Mouse (Mus musculus) heart, embryonic 13.5 days (tissue): Measurements from ENCODE around the gene Fam81a. TPM values are rescaled to one million over a fixed set of nuclear protein-coding genes. Genes with fewer than 3 reads are reported as not detected.

Source experiments
- ATAC-seq: fragments of 200-750 bp; cut with Nextera tagmentation; 2 replicates; pipeline ENCODE4 v1.8.0; 2017; ENCODE audit warnings: moderate TSS enrichment; ENCODE audit not compliant: insufficient number of reproducible peaks, low FRiP score, low TSS enrichment; ENCODE audit errors: extremely low read depth
- H3K27ac ChIP-seq: fragments of 300-500 bp; sonication (generic); replicated peaks from 2 replicates; pipeline ENCODE4 v1.5.1; 2015; ENCODE audit warnings: moderate library complexity, mild to moderate bottlenecking, inconsistent platforms
- H3K27me3 ChIP-seq: fragments of 300-500 bp; sonication (generic); replicated peaks from 2 replicates; pipeline ENCODE4 v1.6.1; 2015; ENCODE audit warnings: mild to moderate bottlenecking, inconsistent platforms
- H3K36me3 ChIP-seq: fragments of 300-500 bp; sonication (generic); 2 replicates; pipeline ENCODE4 v1.6.1; 2015; ENCODE audit warnings: mild to moderate bottlenecking, inconsistent platforms
- H3K4me1 ChIP-seq: fragments of 300-500 bp; sonication (generic); 2 replicates; pipeline ENCODE4 v1.6.1; 2015; ENCODE audit warnings: inconsistent platforms
- H3K4me2 ChIP-seq: fragments of 300-500 bp; sonication (generic); 2 replicates; pipeline ENCODE4 v1.6.1; 2015; ENCODE audit warnings: inconsistent platforms, mild to moderate bottlenecking, moderate library complexity
- H3K4me3 ChIP-seq: fragments of 300-500 bp; sonication (generic); 2 replicates; pipeline ENCODE4 v1.5.1; 2015; ENCODE audit warnings: moderate library complexity, mild to moderate bottlenecking, inconsistent platforms
- H3K9ac ChIP-seq: fragments of 300-500 bp; sonication (generic); 2 replicates; pipeline ENCODE4 v1.6.1; 2015; ENCODE audit warnings: inconsistent platforms, mild to moderate bottlenecking, moderate library complexity
- H3K9me3 ChIP-seq: fragments of 300-500 bp; sonication (generic); 2 replicates; pipeline ENCODE4 v1.6.1; 2016; ENCODE audit warnings: inconsistent platforms
- WGBS: fragments of 180-500 bp; shearing (Covaris S2); methylation state at CpG from one replicate; pipeline ENCODE4 v1.1.7; 2015; ENCODE audit warnings: mixed read lengths; 5-methylcytosine and 5-hydroxymethylcytosine counted together
- polyA plus RNA-seq: library from polyadenylated mRNA; unstranded; fragments of >200 nt; fragmentation: Nextera tagmentation; extraction: Ambion mirVana; gene quantifications from 2 replicates; pipeline ENCODE4 v1.2.1, GENCODE M21; 2015

The Fam81a gene
- polyA plus RNA-seq, 1 experiment from 2014 or later, result 30.2 TPM

- Histone ChIP-seq H3K9ac (no peak overlapping the region), H3K9me3 (no peaks in the 10 kb centered on the region), H3K27me3 (no peaks in the 10 kb centered on the region), H3K4me2 (no peak overlapping the region), H3K4me1 (peaks cover 19% of the 10 kb centered on the region), H3K27ac (no peak overlapping the region), H3K36me3 (no peaks in the 10 kb centered on the region), H3K4me3 (no peak overlapping the region)
- 74% methylated on average over 3 of the region's 3 CpGs for WGBS
- ATAC-seq, result no peak
Measured at GRCm38 (mm10) chr9:70052730-70053129, 89.6 kb downstream of the Fam81a start.

- WGBS, result 39% methylated on average over 8 of the region's 8 CpGs
- Histone ChIP-seq H3K27ac (peak overlapping the region; percentile 68; the same call in 1 of the 2 replicates), H3K9ac (no peak overlapping the region), H3K9me3 (no peaks in the 10 kb centered on the region), H3K4me3 (no peak overlapping the region), H3K4me1 (peaks cover 27% of the 10 kb centered on the region), H3K36me3 (no peaks in the 10 kb centered on the region), H3K27me3 (no peaks in the 10 kb centered on the region), H3K4me2 (no peak overlapping the region)
- ATAC-seq, result no peak
Measured at GRCm38 (mm10) chr9:70049839-70050238, 92.5 kb downstream of the Fam81a start.

GRCm38 (mm10) chr9:70049416-70049783 lies 93.0 kb downstream of the Fam81a start:
- H3K4me2 ChIP-seq, result no peak overlapping the region
- peak overlapping the region; percentile 19; the same call in 1 of the 2 replicates for H3K9ac ChIP-seq
- peaks cover 27% of the 10 kb centered on the region for H3K4me1 ChIP-seq
- no peaks in the 10 kb centered on the region for H3K36me3 ChIP-seq
- H3K4me3 ChIP-seq, result no peak overlapping the region
- peak overlapping the region; percentile 68 for H3K27ac ChIP-seq
- no peaks in the 10 kb centered on the region for H3K9me3 ChIP-seq
- no peaks in the 10 kb centered on the region for H3K27me3 ChIP-seq
- no peak for ATAC-seq
- WGBS, result 26% methylated on average over 3 of the region's 3 CpGs

- 53% methylated on average over 6 of the region's 6 CpGs for WGBS
- H3K4me1 ChIP-seq, result peaks cover 27% of the 10 kb centered on the region
- H3K36me3 ChIP-seq, result no peaks in the 10 kb centered on the region
- no peaks in the 10 kb centered on the region for H3K9me3 ChIP-seq
- peak overlapping the region; percentile 19; the same call in 1 of the 2 replicates for H3K9ac ChIP-seq
- H3K4me3 ChIP-seq, result no peak overlapping the region
- no peak overlapping the region for H3K4me2 ChIP-seq
- no peak for ATAC-seq
- H3K27me3 ChIP-seq, result no peaks in the 10 kb centered on the region
- peak overlapping the region; percentile 68 for H3K27ac ChIP-seq
Measured at GRCm38 (mm10) chr9:70048751-70049415, 93.5 kb downstream of the Fam81a start.

GRCm38 (mm10) chr9:70048280-70048679 lies 94.1 kb downstream of the Fam81a start:
- H3K4me3 ChIP-seq, result no peak overlapping the region
- H3K4me1 ChIP-seq, result peaks cover 27% of the 10 kb centered on the region
- 49% methylated on average over 5 of the region's 5 CpGs for WGBS
- ATAC-seq, result no peak
- H3K9me3 ChIP-seq, result no peaks in the 10 kb centered on the region
- H3K36me3 ChIP-seq, result no peaks in the 10 kb centered on the region
- H3K9ac ChIP-seq, result no peak overlapping the region
- no peak overlapping the region for H3K27ac ChIP-seq
- H3K4me2 ChIP-seq, result no peak overlapping the region
- no peaks in the 10 kb centered on the region for H3K27me3 ChIP-seq

GRCm38 (mm10) chr9:70047839-70048238 lies 94.5 kb downstream of the Fam81a start:
- 64% methylated on average over 3 of the region's 3 CpGs for WGBS
- no peaks in the 10 kb centered on the region for H3K36me3 ChIP-seq
- no peak overlapping the region for H3K4me3 ChIP-seq
- no peaks in the 10 kb centered on the region for H3K27me3 ChIP-seq
- no peak overlapping the region for H3K27ac ChIP-seq
- peaks cover 27% of the 10 kb centered on the region for H3K4me1 ChIP-seq
- H3K9ac ChIP-seq, result no peak overlapping the region
- ATAC-seq, result no peak
- H3K9me3 ChIP-seq, result no peaks in the 10 kb centered on the region
- H3K4me2 ChIP-seq, result no peak overlapping the region

- 36% methylated on average over 6 of the region's 6 CpGs for whole genome bisulfite sequencing
- peaks cover 27% of the 10 kb centered on the region for H3K4me1 ChIP-seq
- ATAC-seq, result no peak
- no peaks in the 10 kb centered on the region for H3K36me3 ChIP-seq
- H3K27me3 ChIP-seq, result no peaks in the 10 kb centered on the region
- H3K4me3 ChIP-seq, result no peak overlapping the region
- H3K27ac ChIP-seq, result no peak overlapping the region
- H3K9me3 ChIP-seq, result no peaks in the 10 kb centered on the region
- H3K4me2 ChIP-seq, result no peak overlapping the region
- H3K9ac ChIP-seq, result no peak overlapping the region
Measured at GRCm38 (mm10) chr9:70046255-70046654, 96.1 kb downstream of the Fam81a start.

- Histone ChIP-seq H3K4me3 (no peak overlapping the region), H3K36me3 (no peaks in the 10 kb centered on the region), H3K4me1 (peaks cover 24% of the 10 kb centered on the region), H3K27me3 (no peaks in the 10 kb centered on the region), H3K9ac (no peak overlapping the region), H3K9me3 (no peaks in the 10 kb centered on the region), H3K27ac (no peak overlapping the region), H3K4me2 (no peak overlapping the region)
- ATAC-seq, result no peak
- WGBS, result 55% methylated on average over 2 of the region's 2 CpGs
Measured at GRCm38 (mm10) chr9:70044865-70045264, 97.5 kb downstream of the Fam81a start.

GRCm38 (mm10) chr9:70042935-70043334 lies 99.4 kb downstream of the Fam81a start:
- Histone ChIP-seq H3K4me3 (no peak overlapping the region), H3K4me2 (no peak overlapping the region), H3K27me3 (no peaks in the 10 kb centered on the region), H3K27ac (no peak overlapping the region), H3K4me1 (peaks cover 8% of the 10 kb centered on the region), H3K9me3 (no peaks in the 10 kb centered on the region), H3K9ac (no peak overlapping the region), H3K36me3 (no peaks in the 10 kb centered on the region)
- WGBS, result 75% methylated on average over 1 of the region's 1 CpGs
- no peak for ATAC-seq

GRCm38 (mm10) chr9:70042137-70042536 lies 100.2 kb downstream of the Fam81a start:
- Histone ChIP-seq H3K27me3 (no peaks in the 10 kb centered on the region), H3K9ac (no peak overlapping the region), H3K4me2 (no peak overlapping the region), H3K9me3 (no peaks in the 10 kb centered on the region), H3K27ac (no peak overlapping the region), H3K4me1 (peaks cover 8% of the 10 kb centered on the region), H3K4me3 (no peak overlapping the region), H3K36me3 (no peaks in the 10 kb centered on the region)
- 81% methylated on average over 4 of the region's 4 CpGs for whole genome bisulfite sequencing
- no peak for ATAC-seq

GRCm38 (mm10) chr9:70040570-70040969 lies 101.8 kb downstream of the Fam81a start:
- H3K4me2 ChIP-seq, result no peak overlapping the region
- 68% methylated on average over 11 of the region's 11 CpGs for WGBS
- no peak overlapping the region for H3K27ac ChIP-seq
- ATAC-seq, result no peak
- H3K36me3 ChIP-seq, result no peaks in the 10 kb centered on the region
- H3K9me3 ChIP-seq, result no peaks in the 10 kb centered on the region
- peaks cover 5% of the 10 kb centered on the region; the same call in 1 of the 2 replicates for H3K4me1 ChIP-seq
- no peak overlapping the region for H3K4me3 ChIP-seq
- H3K27me3 ChIP-seq, result no peaks in the 10 kb centered on the region
- H3K9ac ChIP-seq, result no peak overlapping the region
